Mouse (Mus musculus) midbrain, embryonic 10.5 days (tissue): Measurements from ENCODE around the gene Cntrl. TPM values are rescaled to one million over a fixed set of nuclear protein-coding genes. Genes with fewer than 3 reads are reported as not detected.

ENCODE experiments used
- DNase-seq: peaks from one replicate; pipeline ENCODE4 v3.0.0-alpha.2; 2017; ENCODE audit warnings: low spot score
- H3K27ac ChIP-seq: fragments of 300-500 bp; sonication (generic); replicated peaks from 2 replicates; pipeline ENCODE4 v1.5.1; 2016; ENCODE audit warnings: mild to moderate bottlenecking
- H3K27me3 ChIP-seq: fragments of 300-500 bp; sonication (generic); 2 replicates; pipeline ENCODE4 v1.6.1; 2016; ENCODE audit warnings: low read depth, mild to moderate bottlenecking; ENCODE audit not compliant: poor library complexity, severe bottlenecking
- H3K36me3 ChIP-seq: fragments of 300-500 bp; sonication (generic); 2 replicates; pipeline ENCODE4 v1.6.1; 2016; ENCODE audit warnings: mild to moderate bottlenecking, moderate library complexity
- H3K4me1 ChIP-seq: fragments of 300-500 bp; sonication (generic); 2 replicates; pipeline ENCODE4 v1.6.1; 2016
- H3K4me3 ChIP-seq: fragments of 300-500 bp; sonication (generic); 2 replicates; pipeline ENCODE4 v1.5.1; 2016; ENCODE audit warnings: mild to moderate bottlenecking, moderate library complexity
- H3K9me3 ChIP-seq: fragments of 300-500 bp; sonication (generic); replicated peaks from 2 replicates; pipeline ENCODE4 v1.6.1; 2016; ENCODE audit warnings: mild to moderate bottlenecking
- WGBS: fragments of 180-500 bp; shearing (Covaris S2); methylation state at CpG from one replicate; pipeline ENCODE4 v1.1.7; 2016; 5-methylcytosine and 5-hydroxymethylcytosine counted together
- polyA plus RNA-seq: library from polyadenylated mRNA; unstranded; fragments of >200 nt; fragmentation: Nextera tagmentation; extraction: Ambion mirVana; gene quantifications from 2 replicates; pipeline ENCODE4 v1.2.1, GENCODE M21; 2016

Gene Cntrl
- polyA plus RNA-seq, 1 experiment from 2014 or later = 26.7 TPM

- H3K4me1 ChIP-seq = peaks cover 19% of the 10 kb centered on the region
- H3K4me3 ChIP-seq = peak overlapping the region; percentile 21; the same call in 1 of the 2 replicates
- no peaks in the 10 kb centered on the region for H3K9me3 ChIP-seq
- WGBS = 48% methylated on average over 14 of the region's 14 CpGs
- DNase-seq = peak; percentile 31
- H3K27me3 ChIP-seq = no peaks in the 10 kb centered on the region
- H3K27ac ChIP-seq = peak overlapping the region; percentile 84
- H3K36me3 ChIP-seq = no peaks in the 10 kb centered on the region
These were observed 106.1 kb downstream of the Cntrl start for GRCm38 (mm10) chr2:35215363-35215762.

GRCm38 (mm10) chr2:35216701-35217100, 107.4 kb downstream of the Cntrl start:
- 83% methylated on average over 2 of the region's 2 CpGs for WGBS
- H3K4me3 ChIP-seq = no peak overlapping the region
- H3K27me3 ChIP-seq = no peaks in the 10 kb centered on the region
- peaks cover 19% of the 10 kb centered on the region for H3K4me1 ChIP-seq
- H3K36me3 ChIP-seq = no peaks in the 10 kb centered on the region
- H3K27ac ChIP-seq = no peak overlapping the region
- no peak for DNase-seq
- H3K9me3 ChIP-seq = no peaks in the 10 kb centered on the region

GRCm38 (mm10) chr2:35218736-35219135, 109.4 kb downstream of the Cntrl start:
- H3K27ac ChIP-seq = no peak overlapping the region
- no peaks in the 10 kb centered on the region for H3K27me3 ChIP-seq
- WGBS = 87% methylated on average over 3 of the region's 3 CpGs
- no peak overlapping the region for H3K4me3 ChIP-seq
- DNase-seq = no peak
- H3K9me3 ChIP-seq = no peaks in the 10 kb centered on the region
- H3K4me1 ChIP-seq = peaks cover 19% of the 10 kb centered on the region
- no peaks in the 10 kb centered on the region for H3K36me3 ChIP-seq

GRCm38 (mm10) chr2:35222822-35223391, 113.6 kb downstream of the Cntrl start:
- H3K27me3 ChIP-seq = no peaks in the 10 kb centered on the region
- WGBS = 79% methylated on average over 6 of the region's 6 CpGs
- DNase-seq = no peak
- H3K27ac ChIP-seq = no peak overlapping the region
- H3K4me3 ChIP-seq = no peak overlapping the region
- H3K4me1 ChIP-seq = no peaks in the 10 kb centered on the region
- H3K36me3 ChIP-seq = no peaks in the 10 kb centered on the region
- H3K9me3 ChIP-seq = no peaks in the 10 kb centered on the region

GRCm38 (mm10) chr2:35224285-35224684, 115.0 kb downstream of the Cntrl start:
- Histone ChIP-seq H3K27ac (no peak overlapping the region), H3K36me3 (no peaks in the 10 kb centered on the region), H3K27me3 (no peaks in the 10 kb centered on the region), H3K4me1 (peaks cover 5% of the 10 kb centered on the region), H3K4me3 (no peak overlapping the region), H3K9me3 (no peaks in the 10 kb centered on the region)
- 94% methylated on average over 15 of the region's 15 CpGs for WGBS
- no peak for DNase-seq

- 39% methylated on average over 4 of the region's 4 CpGs for WGBS
- Histone ChIP-seq H3K36me3 (no peaks in the 10 kb centered on the region), H3K27ac (no peak overlapping the region), H3K27me3 (no peaks in the 10 kb centered on the region), H3K9me3 (no peaks in the 10 kb centered on the region), H3K4me3 (no peak overlapping the region), H3K4me1 (peaks cover 17% of the 10 kb centered on the region)
- DNase-seq = no peak
These were observed 118.9 kb downstream of the Cntrl start for GRCm38 (mm10) chr2:35228145-35228544.

Other genes with a start within 250 kb of the Cntrl start
- 0.11 TPM in 1 of 2 replicates, not detected in the other for gene Cutal, start 235.1 kb upstream of the Cntrl start, polyA plus RNA-seq
- gene Psmd5, start 234.5 kb upstream of the Cntrl start, polyA plus RNA-seq = 135 and 139 TPM in 2 replicates
- gene Phf19, start 195.5 kb upstream of the Cntrl start, polyA plus RNA-seq = 2.6 and 2.8 TPM in 2 replicates
- gene Traf1, start 147.7 kb upstream of the Cntrl start, polyA plus RNA-seq = 0.12 and 0.27 TPM in 2 replicates
- gene Hc, start 48.1 kb upstream of the Cntrl start, polyA plus RNA-seq = 0.31 and 0.99 TPM in 2 replicates
- gene AI182371, start 7.9 kb upstream of the Cntrl start, polyA plus RNA-seq = 0.16 and 0.34 TPM in 2 replicates
- gene Rab14, start 91.6 kb downstream of the Cntrl start, polyA plus RNA-seq = 272 and 294 TPM in 2 replicates
- 13.7 and 23.4 TPM in 2 replicates for gene Gsn, start 146.9 kb downstream of the Cntrl start, polyA plus RNA-seq
- gene Stom, start 227.5 kb downstream of the Cntrl start, polyA plus RNA-seq = 12.8 and 13.0 TPM in 2 replicates